Mouse (Mus musculus) midbrain, embryonic 13.5 days (tissue): ENCODE results near the gene Sult2b1. TPM values are rescaled to one million over a fixed set of nuclear protein-coding genes. Genes with fewer than 3 reads are reported as not detected.

ENCODE experiments used
- ATAC-seq: fragments of 200-750 bp; cut with Nextera tagmentation; 2 replicates; pipeline ENCODE4 v1.8.0; 2017; ENCODE audit warnings: mild to moderate bottlenecking, moderate TSS enrichment, moderate library complexity
- H3K27ac ChIP-seq: fragments of 300-500 bp; sonication (generic); 2 replicates; pipeline ENCODE4 v1.5.1; 2015; ENCODE audit warnings: inconsistent platforms, mild to moderate bottlenecking, moderate library complexity
- H3K27me3 ChIP-seq: fragments of 300-500 bp; sonication (generic); 2 replicates; pipeline ENCODE4 v1.6.1; 2015; ENCODE audit warnings: mild to moderate bottlenecking, inconsistent platforms
- H3K36me3 ChIP-seq: fragments of 300-500 bp; sonication (generic); 2 replicates; pipeline ENCODE4 v1.6.1; 2015; ENCODE audit warnings: mild to moderate bottlenecking, inconsistent platforms
- H3K4me1 ChIP-seq: fragments of 300-500 bp; sonication (generic); replicated peaks from 2 replicates; pipeline ENCODE4 v1.6.1; 2015; ENCODE audit warnings: inconsistent platforms
- H3K4me2 ChIP-seq: fragments of 300-500 bp; sonication (generic); replicated peaks from 2 replicates; pipeline ENCODE4 v1.6.1; 2015; ENCODE audit warnings: moderate library complexity, mild to moderate bottlenecking, inconsistent platforms
- H3K4me3 ChIP-seq: fragments of 300-500 bp; sonication (generic); replicated peaks from 2 replicates; pipeline ENCODE4 v1.5.1; 2015; ENCODE audit warnings: mild to moderate bottlenecking, inconsistent platforms
- H3K9ac ChIP-seq: fragments of 300-500 bp; sonication (generic); replicated peaks from 2 replicates; pipeline ENCODE4 v1.6.1; 2015; ENCODE audit warnings: mild to moderate bottlenecking, inconsistent platforms
- H3K9me3 ChIP-seq: fragments of 300-500 bp; sonication (generic); 2 replicates; pipeline ENCODE4 v1.6.1; 2016; ENCODE audit warnings: mild to moderate bottlenecking, inconsistent platforms
- WGBS: fragments of 180-500 bp; shearing (Covaris S2); methylation state at CpG from one replicate; pipeline ENCODE4 v1.1.7; 2015; 5-methylcytosine and 5-hydroxymethylcytosine counted together
- polyA plus RNA-seq: library from polyadenylated mRNA; unstranded; fragments of >200 nt; fragmentation: Nextera tagmentation; extraction: Ambion mirVana; gene quantifications from 2 replicates; pipeline ENCODE4 v1.2.1, GENCODE M21; 2015

Gene Sult2b1
- polyA plus RNA-seq, 1 experiment from 2014 or later: 5.6 TPM

DNA sequence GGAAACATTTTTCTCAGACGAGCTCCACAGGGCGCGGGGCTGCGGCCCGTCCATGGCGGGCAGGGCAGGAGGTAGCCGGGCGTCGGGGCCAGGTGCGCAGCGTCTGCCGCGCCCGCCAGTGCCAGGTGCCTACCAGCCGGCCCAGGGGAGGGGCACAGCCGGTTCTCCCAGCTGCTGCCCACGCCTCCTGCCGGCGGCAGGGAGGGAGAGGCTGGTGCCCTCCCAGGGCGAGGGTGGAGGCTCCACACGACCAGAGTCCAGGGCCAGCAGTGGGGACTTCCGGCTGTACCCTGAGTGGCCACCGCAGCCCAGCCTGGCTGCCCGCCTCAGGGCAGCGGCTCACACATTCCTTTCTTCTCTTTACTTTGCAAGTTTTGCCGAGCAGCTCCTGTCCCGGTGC is 25.1 kb downstream of the Sult2b1 start:
- Histone ChIP-seq H3K4me1 (peaks cover 6% of the 10 kb centered on the region), H3K4me3 (0 out of 2 replicates have a peak overlapping the region, but pooled peaks have one; percentile 1), H3K9me3 (no peaks in the 10 kb centered on the region), H3K27me3 (peaks cover 30% of the 10 kb centered on the region), H3K27ac (no peak overlapping the region), H3K4me2 (peak overlapping the region; percentile 37), H3K9ac (peak overlapping the region; percentile 44; the same call in 1 of the 2 replicates), H3K36me3 (no peaks in the 10 kb centered on the region)
- no peak for ATAC-seq
- WGBS: 17% methylated on average over 23 of the region's 27 CpGs

DNA sequence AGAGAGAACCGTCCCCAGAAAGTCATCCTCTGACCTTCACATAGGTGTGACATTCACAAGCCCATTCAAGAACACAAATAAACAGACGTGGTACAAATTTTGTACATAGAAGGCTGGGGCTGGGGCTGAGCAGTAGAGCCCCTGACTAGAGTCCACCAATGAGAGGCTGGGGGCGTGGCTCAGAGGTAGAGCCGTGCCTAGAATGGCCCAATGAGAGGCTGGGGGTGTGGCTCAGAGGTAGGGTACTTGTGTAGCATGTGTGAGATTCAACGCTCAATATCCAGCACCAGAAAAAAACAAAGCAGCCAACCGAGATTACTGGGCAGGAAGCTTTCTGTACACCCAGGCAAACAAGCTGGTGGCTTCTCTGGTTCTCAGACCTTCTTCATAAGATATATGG is 28.8 kb downstream of the Sult2b1 start:
- Histone ChIP-seq H3K4me2 (no peak overlapping the region), H3K9ac (no peak overlapping the region), H3K27me3 (peaks cover 30% of the 10 kb centered on the region), H3K4me1 (peaks cover 6% of the 10 kb centered on the region), H3K4me3 (no peak overlapping the region), H3K27ac (no peak overlapping the region), H3K36me3 (no peaks in the 10 kb centered on the region), H3K9me3 (no peaks in the 10 kb centered on the region)
- no peak for ATAC-seq
- 55% methylated on average over 6 of the region's 6 CpGs for WGBS

DNA sequence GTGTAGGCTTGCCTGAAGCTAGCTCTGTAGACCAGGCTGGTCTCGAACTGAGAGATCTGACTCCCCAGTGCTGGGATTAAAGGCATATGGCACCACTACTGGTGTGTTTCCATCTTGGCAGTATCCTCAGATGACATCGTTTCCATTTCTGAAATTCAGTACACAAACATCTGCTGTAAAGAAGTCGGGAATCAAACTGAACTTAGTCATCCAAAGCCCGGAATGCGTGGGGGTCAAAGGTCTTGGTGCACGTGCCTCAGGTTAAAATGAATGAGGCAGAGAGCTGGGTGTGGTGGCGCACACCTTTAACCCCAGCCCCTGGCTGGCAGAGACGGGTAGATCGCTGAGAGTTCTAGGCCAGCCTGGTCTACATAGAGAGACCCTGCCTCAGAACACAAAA is 34.3 kb downstream of the Sult2b1 start:
- Histone ChIP-seq H3K4me1 (peaks cover 7% of the 10 kb centered on the region), H3K27me3 (no peaks in the 10 kb centered on the region), H3K9ac (no peak overlapping the region), H3K4me3 (no peak overlapping the region), H3K36me3 (no peaks in the 10 kb centered on the region), H3K9me3 (no peaks in the 10 kb centered on the region), H3K4me2 (no peak overlapping the region), H3K27ac (no peak overlapping the region)
- WGBS: 83% methylated on average over 9 of the region's 9 CpGs
- ATAC-seq: no peak

DNA sequence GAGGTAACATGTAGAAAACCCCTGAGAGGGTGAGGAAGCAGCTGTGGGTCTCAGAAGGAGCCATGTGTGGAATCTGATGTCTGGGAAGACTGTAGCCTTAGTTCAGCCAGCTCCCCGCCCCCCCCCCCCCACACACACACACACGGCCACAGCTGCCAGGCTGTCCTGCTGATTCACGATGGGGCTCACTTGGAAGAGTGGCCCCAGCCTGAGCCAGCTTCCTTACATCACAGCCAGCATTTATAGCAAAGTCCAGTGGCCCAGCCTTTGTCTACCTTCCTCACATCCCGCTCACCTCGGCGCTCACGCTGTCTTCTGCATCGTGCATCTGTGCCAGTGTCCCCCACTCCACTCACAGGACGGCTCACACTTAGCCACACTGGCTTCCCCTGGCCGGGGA is 35.1 kb downstream of the Sult2b1 start:
- no peak overlapping the region for H3K27ac ChIP-seq
- WGBS: 61% methylated on average over 8 of the region's 10 CpGs
- H3K36me3 ChIP-seq: no peaks in the 10 kb centered on the region
- ATAC-seq: no peak
- no peak overlapping the region for H3K4me3 ChIP-seq
- no peak overlapping the region for H3K4me2 ChIP-seq
- H3K9ac ChIP-seq: peak overlapping the region; percentile 36; the same call in 1 of the 2 replicates
- H3K4me1 ChIP-seq: peaks cover 7% of the 10 kb centered on the region
- no peaks in the 10 kb centered on the region for H3K9me3 ChIP-seq
- no peaks in the 10 kb centered on the region for H3K27me3 ChIP-seq

DNA sequence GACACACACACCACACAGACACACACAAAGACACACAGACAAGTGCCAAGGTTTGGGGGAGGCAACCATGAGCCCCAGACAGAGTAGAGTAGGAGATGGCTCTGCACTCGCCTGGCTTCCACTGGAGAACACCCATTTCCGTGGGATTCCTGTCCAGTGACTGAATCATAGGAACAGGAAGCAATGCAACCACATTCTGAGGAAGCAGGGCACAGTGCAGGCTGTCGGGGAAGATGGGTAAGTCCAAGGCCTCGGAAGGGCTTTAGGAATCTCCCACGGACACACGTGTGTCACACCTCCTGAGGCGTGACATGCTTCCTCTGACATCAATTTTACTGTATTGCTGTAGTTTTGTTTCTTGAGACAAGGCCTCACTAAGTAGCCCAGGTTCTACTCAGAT is 36.4 kb downstream of the Sult2b1 start:
- 86% methylated on average over 7 of the region's 7 CpGs for WGBS
- ATAC-seq: no peak
- H3K36me3 ChIP-seq: no peaks in the 10 kb centered on the region
- H3K27ac ChIP-seq: no peak overlapping the region; the same call in 1 of the 2 replicates
- H3K4me1 ChIP-seq: peaks cover 7% of the 10 kb centered on the region
- H3K9me3 ChIP-seq: no peaks in the 10 kb centered on the region
- H3K9ac ChIP-seq: no peak overlapping the region
- no peak overlapping the region for H3K4me2 ChIP-seq
- H3K27me3 ChIP-seq: no peaks in the 10 kb centered on the region
- H3K4me3 ChIP-seq: no peak overlapping the region

DNA sequence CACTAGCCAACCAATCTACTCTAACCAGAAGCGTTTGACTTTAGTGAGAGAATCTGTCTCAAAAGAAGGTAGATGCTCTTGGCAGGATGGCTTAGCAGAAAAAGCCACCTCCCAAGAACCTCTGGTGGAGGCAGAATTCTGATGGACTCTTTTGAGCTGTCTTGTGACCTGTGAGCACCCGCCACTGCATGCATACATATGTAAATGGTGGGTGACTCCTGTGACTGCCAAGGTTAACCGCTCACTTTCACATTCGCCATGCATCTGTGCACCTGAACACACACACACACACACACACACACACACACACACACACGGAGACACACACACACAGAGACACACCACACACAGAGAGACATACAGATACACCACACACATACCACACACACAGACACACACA is 37.0 kb downstream of the Sult2b1 start:
- no peak overlapping the region for H3K4me2 ChIP-seq
- H3K27me3 ChIP-seq: peaks cover 2% of the 10 kb centered on the region; the same call in 1 of the 2 replicates
- WGBS: 78% methylated on average over 5 of the region's 5 CpGs
- no peak for ATAC-seq
- no peaks in the 10 kb centered on the region for H3K36me3 ChIP-seq
- H3K4me3 ChIP-seq: no peak overlapping the region
- H3K9me3 ChIP-seq: no peaks in the 10 kb centered on the region
- H3K4me1 ChIP-seq: peaks cover 7% of the 10 kb centered on the region
- H3K27ac ChIP-seq: no peak overlapping the region
- no peak overlapping the region for H3K9ac ChIP-seq

DNA sequence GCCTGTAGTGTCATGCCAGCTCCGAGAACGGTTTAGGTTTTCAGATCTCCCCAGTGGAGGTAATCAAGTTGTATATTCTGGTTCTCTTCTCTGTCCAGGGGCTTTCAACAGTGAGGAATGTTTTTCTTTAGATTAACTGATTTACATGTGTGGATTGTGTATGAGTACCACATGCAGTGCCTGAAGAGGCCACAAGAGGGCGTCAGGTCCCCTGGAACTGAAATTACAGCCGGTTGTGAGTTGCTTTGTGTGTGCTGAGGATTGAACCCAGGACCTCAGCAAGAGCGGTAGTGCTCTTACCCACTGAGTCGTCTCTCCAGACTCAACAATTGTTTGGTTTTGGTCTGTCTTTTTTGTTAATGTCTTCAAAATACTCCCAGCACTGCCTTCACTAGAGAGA is 38.0 kb downstream of the Sult2b1 start:
- no peak overlapping the region for H3K9ac ChIP-seq
- H3K27me3 ChIP-seq: peaks cover 11% of the 10 kb centered on the region
- no peak overlapping the region for H3K4me3 ChIP-seq
- 64% methylated on average over 6 of the region's 6 CpGs for WGBS
- no peaks in the 10 kb centered on the region for H3K9me3 ChIP-seq
- H3K4me1 ChIP-seq: peaks cover 7% of the 10 kb centered on the region
- no peaks in the 10 kb centered on the region for H3K36me3 ChIP-seq
- ATAC-seq: no peak
- no peak overlapping the region for H3K27ac ChIP-seq
- H3K4me2 ChIP-seq: no peak overlapping the region

DNA sequence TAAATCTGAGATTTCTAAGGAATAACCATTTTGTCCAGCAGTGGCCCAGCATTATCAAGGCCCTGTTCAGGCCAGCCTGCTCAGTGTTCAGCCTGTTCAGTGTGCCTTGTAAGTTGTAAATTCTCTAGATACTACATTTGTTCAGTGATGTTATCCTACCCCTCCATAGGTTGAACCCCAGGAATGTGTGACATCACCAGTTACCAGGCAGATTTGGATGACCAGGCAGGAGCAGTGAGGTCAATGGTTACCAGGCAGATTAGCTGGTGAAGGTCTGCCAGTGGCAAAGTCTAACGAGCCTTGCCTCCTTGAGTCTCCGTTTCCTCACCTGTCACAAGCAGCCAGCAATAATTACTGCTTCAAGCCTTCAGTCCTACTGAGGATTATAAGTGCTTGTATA is 40.1 kb downstream of the Sult2b1 start:
- no peak for ATAC-seq
- H3K27me3 ChIP-seq: peaks cover 19% of the 10 kb centered on the region
- WGBS: 28% methylated on average over 2 of the region's 2 CpGs

DNA sequence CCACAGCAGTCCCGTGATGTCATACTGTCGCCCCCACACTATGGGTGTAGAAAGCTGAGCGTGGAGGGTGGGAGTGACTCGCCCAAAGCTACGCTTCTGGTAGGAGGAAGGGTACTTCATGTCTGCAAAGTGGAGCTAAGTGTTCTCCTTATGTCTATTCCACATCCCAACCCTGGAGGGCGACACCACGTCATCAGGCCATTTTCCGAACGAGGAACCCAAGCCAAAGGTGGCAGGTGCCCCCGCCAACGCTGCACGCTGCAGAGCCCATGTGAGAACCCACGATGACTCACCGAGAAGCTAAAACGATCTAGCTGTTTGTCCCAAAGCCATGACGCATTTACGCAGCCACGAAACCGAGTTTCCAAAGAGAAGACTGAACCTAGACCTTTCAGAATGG is 42.1 kb downstream of the Sult2b1 start:
- Histone ChIP-seq H3K9me3 (no peaks in the 10 kb centered on the region), H3K27me3 (peaks cover 19% of the 10 kb centered on the region), H3K4me2 (0 out of 2 replicates have a peak overlapping the region, but pooled peaks have one; percentile 0), H3K27ac (no peak overlapping the region), H3K36me3 (no peaks in the 10 kb centered on the region), H3K4me3 (no peak overlapping the region), H3K9ac (no peak overlapping the region), H3K4me1 (no peaks in the 10 kb centered on the region)
- ATAC-seq: no peak
- WGBS: 29% methylated on average over 19 of the region's 19 CpGs

More for the DNA sequence above, 40.1 kb downstream of the Sult2b1 start:
- Histone ChIP-seq H3K27ac (no peak overlapping the region), H3K4me2 (no peak overlapping the region), H3K36me3 (no peaks in the 10 kb centered on the region), H3K9ac (no peak overlapping the region), H3K9me3 (no peaks in the 10 kb centered on the region), H3K4me1 (peaks cover 3% of the 10 kb centered on the region), H3K4me3 (no peak overlapping the region)

DNA sequence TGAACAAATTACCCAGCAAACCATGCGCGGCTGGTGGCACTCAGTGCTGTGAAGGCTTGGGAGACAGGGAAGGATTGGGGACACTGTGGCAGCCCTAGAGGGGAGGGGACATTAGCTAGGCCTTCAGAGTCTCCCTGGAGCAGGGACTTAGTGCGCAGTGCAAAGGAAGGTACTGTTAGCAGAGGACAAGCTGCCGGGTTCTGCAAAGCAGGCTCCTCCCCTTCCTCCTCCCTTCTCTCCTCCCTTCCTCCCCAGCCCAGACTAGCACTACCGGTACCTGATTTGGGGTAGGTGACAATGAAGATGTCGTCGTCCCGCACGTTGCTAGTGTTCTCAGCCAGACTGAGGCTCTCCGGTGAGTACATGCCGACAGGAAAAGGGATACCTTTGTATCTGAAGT is 42.7 kb downstream of the Sult2b1 start:
- WGBS: 33% methylated on average over 11 of the region's 11 CpGs
- Histone ChIP-seq H3K27me3 (peaks cover 19% of the 10 kb centered on the region), H3K9me3 (no peaks in the 10 kb centered on the region), H3K4me1 (no peaks in the 10 kb centered on the region), H3K4me3 (no peak overlapping the region), H3K36me3 (no peaks in the 10 kb centered on the region), H3K9ac (no peak overlapping the region), H3K4me2 (0 out of 2 replicates have a peak overlapping the region, but pooled peaks have one; percentile 0), H3K27ac (no peak overlapping the region)
- ATAC-seq: no peak

DNA sequence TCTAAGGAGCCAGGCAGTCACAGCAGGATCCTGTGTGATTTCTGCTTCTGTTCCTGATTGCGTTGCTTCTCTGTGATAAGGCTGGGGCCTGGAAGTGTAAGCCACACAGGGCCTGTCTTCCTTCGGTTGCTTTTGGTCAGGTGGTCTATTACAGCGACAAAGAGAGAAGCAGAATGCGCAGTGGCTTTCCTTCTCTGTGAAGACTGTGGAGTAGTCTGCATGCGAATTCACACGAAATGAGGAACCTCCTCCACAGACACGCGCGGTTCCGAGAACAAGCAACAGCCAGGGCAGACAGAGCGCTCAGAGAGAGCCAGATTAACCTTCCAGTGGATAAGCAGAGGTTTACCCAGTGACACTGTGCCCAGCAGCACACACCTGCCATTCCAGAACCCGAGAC is 43.2 kb downstream of the Sult2b1 start:
- Histone ChIP-seq H3K4me3 (no peak overlapping the region), H3K4me1 (no peaks in the 10 kb centered on the region), H3K27ac (no peak overlapping the region), H3K9me3 (no peaks in the 10 kb centered on the region), H3K36me3 (no peaks in the 10 kb centered on the region), H3K27me3 (peaks cover 19% of the 10 kb centered on the region), H3K9ac (no peak overlapping the region), H3K4me2 (no peak overlapping the region)
- WGBS: 87% methylated on average over 12 of the region's 12 CpGs
- ATAC-seq: no peak

DNA sequence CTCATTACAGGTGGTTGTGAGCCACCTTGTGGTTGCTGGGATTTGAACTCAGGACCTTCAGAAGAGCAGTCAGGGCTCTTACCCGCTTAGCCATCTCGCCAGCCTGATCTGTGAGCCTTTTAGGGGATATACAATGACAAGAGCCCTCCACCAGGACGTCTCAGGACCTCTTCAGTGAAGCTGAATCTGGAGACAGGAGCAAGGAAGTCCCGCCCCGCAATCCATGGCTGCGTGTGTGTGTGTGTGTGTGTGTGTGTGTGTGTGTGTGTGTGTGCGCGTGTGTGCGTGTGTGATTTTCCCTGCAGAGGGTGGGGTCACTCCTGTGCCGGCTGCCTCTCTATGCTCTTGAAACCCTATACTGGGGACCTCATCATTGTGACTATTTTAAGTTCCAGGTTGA is 44.6 kb downstream of the Sult2b1 start:
- no peaks in the 10 kb centered on the region for H3K9me3 ChIP-seq
- no peaks in the 10 kb centered on the region for H3K4me1 ChIP-seq
- H3K27ac ChIP-seq: no peak overlapping the region
- H3K27me3 ChIP-seq: peaks cover 19% of the 10 kb centered on the region
- H3K36me3 ChIP-seq: no peaks in the 10 kb centered on the region
- no peak overlapping the region for H3K9ac ChIP-seq
- no peak overlapping the region for H3K4me3 ChIP-seq
- peak; percentile 38 for ATAC-seq
- no peak overlapping the region for H3K4me2 ChIP-seq
- WGBS: 67% methylated on average over 10 of the region's 10 CpGs

DNA sequence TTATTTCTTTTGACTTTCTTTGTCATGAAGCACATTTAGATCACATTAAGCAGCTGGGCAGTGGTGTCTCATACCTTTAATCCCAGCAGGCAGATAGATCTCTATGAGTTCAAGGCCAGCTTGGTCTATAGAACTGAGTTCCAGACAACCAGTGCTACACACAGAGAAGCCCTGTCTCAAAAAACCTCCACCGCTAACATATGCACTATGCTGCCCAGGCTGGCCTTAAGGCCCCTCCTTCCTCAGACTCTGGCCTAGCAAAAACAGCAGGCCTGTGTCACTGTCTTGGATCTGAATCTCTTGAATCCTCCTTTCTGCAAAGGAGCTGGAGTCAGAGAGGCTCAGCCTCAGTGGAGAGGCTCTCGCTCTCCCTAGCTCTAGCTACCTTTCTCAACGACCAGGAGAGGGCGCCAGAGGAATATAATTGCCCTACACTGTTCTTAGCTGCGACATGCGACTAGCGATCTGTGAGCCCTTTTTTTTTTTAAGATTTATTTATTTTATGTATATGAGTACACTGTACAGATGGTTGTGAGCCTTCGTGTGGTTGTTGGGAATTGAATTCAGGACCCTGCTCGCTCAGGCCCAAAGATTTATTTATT is 45.2 kb downstream of the Sult2b1 start:
- peaks cover 19% of the 10 kb centered on the region for H3K27me3 ChIP-seq
- H3K4me2 ChIP-seq: no peak overlapping the region
- H3K9me3 ChIP-seq: no peaks in the 10 kb centered on the region
- no peak overlapping the region for H3K4me3 ChIP-seq
- no peaks in the 10 kb centered on the region for H3K4me1 ChIP-seq
- H3K9ac ChIP-seq: no peak overlapping the region
- H3K27ac ChIP-seq: no peak overlapping the region
- WGBS: 7% methylated on average over 9 of the region's 9 CpGs
- no peaks in the 10 kb centered on the region for H3K36me3 ChIP-seq
- peak; percentile 92 for ATAC-seq
